Mouse (Mus musculus) ES-E14 (cell line): ENCODE data around the gene Tbc1d8b. TPM values are rescaled to one million over a fixed set of nuclear protein-coding genes. Genes with fewer than 3 reads are reported as not detected.
A peak's percentile ranks its signal among the peaks of the same experiment; 100 is the strongest.
"Not testable (repeated sequence)": the region's sequence is repeated elsewhere in the genome, so short reads cannot be mapped to it uniquely, and the experiment has no call there.

Source experiments
- DNase-seq: peaks from one replicate; pipeline ENCODE4 v3.0.0-alpha.2; 2013; ENCODE audit warnings: low read depth, low spot score
- H3K27ac ChIP-seq: 2 replicates; pipeline ENCODE4 v1.5.1; 2012; ENCODE audit warnings: low read depth, mild to moderate bottlenecking, low read length, moderate library complexity, mixed read lengths; ENCODE audit not compliant: poor library complexity, insufficient read depth, severe bottlenecking
- H3K36me3 ChIP-seq: 2 replicates; pipeline ENCODE4 v1.6.1; 2012; ENCODE audit warnings: mild to moderate bottlenecking, low read length, moderate library complexity, mixed read lengths; ENCODE audit not compliant: control insufficient read depth, poor library complexity, insufficient read depth, severe bottlenecking
- H3K4me1 ChIP-seq, 2 experiments: fragments of 150-350 bp in 1 of 2; sonication (generic) in 1 of 2; 2 replicates each; pipeline ENCODE4 v1.6.1; 2012; ENCODE audit warnings: low read length in 2 of 2, mild to moderate bottlenecking in 1 of 2, mixed read lengths in 1 of 2; ENCODE audit not compliant: control insufficient read depth in 2 of 2, insufficient read depth in 2 of 2, poor library complexity in 1 of 2
- H3K4me3 ChIP-seq, 2 experiments: fragments of 150-350 bp in 1 of 2; sonication (generic) in 1 of 2; 2 replicates each; pipeline ENCODE4 v1.5.1; 2012; ENCODE audit warnings: low read length in 2 of 2, low read depth in 1 of 2, mild to moderate bottlenecking in 1 of 2, mixed read lengths in 1 of 2; ENCODE audit not compliant: insufficient read depth in 1 of 2, poor library complexity in 1 of 2, severe bottlenecking in 1 of 2
- H3K9ac ChIP-seq: 2 replicates; pipeline ENCODE4 v1.6.1; 2012; ENCODE audit warnings: low read depth, mild to moderate bottlenecking, low read length, mixed read lengths; ENCODE audit not compliant: poor library complexity, insufficient read depth, severe bottlenecking
- H3K9me3 ChIP-seq: fragments of 150-350 bp; sonication (generic); 2 replicates; pipeline ENCODE4 v1.6.1; 2012; ENCODE audit warnings: low read depth, mild to moderate bottlenecking, low read length; ENCODE audit not compliant: control insufficient read depth, insufficient read depth
- CHD2 ChIP-seq: IDR thresholded peaks from 2 replicates; pipeline ENCODE4 v1.6.1; 2014; ENCODE audit warnings: mild to moderate bottlenecking, low read depth, low read length, inconsistent platforms
- HCFC1 ChIP-seq: IDR thresholded peaks from 2 replicates; pipeline ENCODE4 v1.6.1; 2012; ENCODE audit warnings: low read length, inconsistent platforms, borderline replicate concordance; ENCODE audit not compliant: insufficient read depth
- MAFK ChIP-seq: IDR thresholded peaks from 2 replicates; pipeline ENCODE4 v1.6.1; 2014; ENCODE audit warnings: mild to moderate bottlenecking, low read depth, low read length, inconsistent platforms; ENCODE audit not compliant: insufficient read depth
- ZC3H11A ChIP-seq: IDR thresholded peaks from 2 replicates; pipeline ENCODE4 v1.6.1; 2012; ENCODE audit warnings: low read depth, mild to moderate bottlenecking, inconsistent platforms, low read length, borderline replicate concordance
- ZNF384 ChIP-seq: IDR thresholded peaks from 2 replicates; pipeline ENCODE4 v1.6.1; 2012; ENCODE audit warnings: low read depth, low read length, inconsistent platforms
- in situ Hi-C, 2 experiments: fragments of 600-800 bp; cut with MboI; formaldehyde crosslinking; loops; one replicate each; pipeline ENCODE4 v1.15.1; 2025; ENCODE audit warnings: low sequenced_read_pairs in 2 of 2, inconsistent platforms in 1 of 2; ENCODE audit not compliant: unreplicated experiment in 2 of 2
- total RNA-seq: library from RNA; depleted of rRNA; stranded (reverse); fragments of 300-350 nt; gene quantifications from 2 replicates; pipeline ENCODE4 v1.2.3, GENCODE M21; 2012

The Tbc1d8b gene
- total RNA-seq, 1 experiment, result 1.9 TPM

- Histone ChIP-seq H3K36me3 (no peaks in the 10 kb centered on the region), H3K27ac (no peak overlapping the region), H3K4me1 (no peaks in the 10 kb centered on the region), H3K4me3 (no peak overlapping the region), H3K9ac (no peak overlapping the region), H3K9me3 (no peaks in the 10 kb centered on the region)
- in situ Hi-C loops, result no loop called here
- peak; percentile 12 for DNase-seq
- TF ChIP-seq ZC3H11A, result peak; percentile 51; the same call in 1 of the 2 replicates
- no peak for TF ChIP-seq ZNF384
Observed at GRCm38 (mm10) chrX:139751855-139752254, 67.1 kb downstream of the Tbc1d8b start.

DNA sequence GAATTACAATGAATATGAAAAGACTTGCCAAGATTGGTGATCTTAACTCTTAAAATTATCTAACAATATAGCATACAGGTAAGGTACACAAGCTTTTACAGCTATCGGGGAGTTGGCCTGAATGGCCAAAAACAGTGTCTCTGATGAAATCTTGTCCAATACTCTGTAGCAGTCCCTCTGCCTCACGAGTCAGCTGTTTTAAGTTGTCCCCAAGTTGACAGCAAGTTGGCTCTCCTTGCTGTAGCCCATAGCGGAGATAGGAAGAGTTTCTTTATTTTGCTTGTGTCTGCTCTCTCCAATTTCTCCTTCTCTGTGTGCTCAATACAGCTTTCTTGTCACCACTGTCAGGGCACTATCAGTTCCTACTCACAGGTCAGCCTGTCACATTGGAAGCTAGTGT lies 73.8 kb downstream of the Tbc1d8b start:
- H3K36me3 ChIP-seq, H3K4me1 ChIP-seq, H3K9me3 ChIP-seq, H3K4me3 ChIP-seq, DNase-seq, H3K27ac ChIP-seq, H3K9ac ChIP-seq, in situ Hi-C loops: not testable (repeated sequence)

GRCm38 (mm10) chrX:139762546-139762945 lies 77.8 kb downstream of the Tbc1d8b start:
- Histone ChIP-seq H3K9me3 (no peaks in the 10 kb centered on the region), H3K9ac (no peak overlapping the region), H3K4me1 (no peaks in the 10 kb centered on the region), H3K27ac (no peak overlapping the region), H3K36me3 (no peaks in the 10 kb centered on the region), H3K4me3 (no peak overlapping the region)
- TF ChIP-seq CHD2, result no peak
- no peak for TF ChIP-seq ZNF384
- TF ChIP-seq MAFK, result no peak
- in situ Hi-C loops, result no loop called here
- no peak for DNase-seq

DNA sequence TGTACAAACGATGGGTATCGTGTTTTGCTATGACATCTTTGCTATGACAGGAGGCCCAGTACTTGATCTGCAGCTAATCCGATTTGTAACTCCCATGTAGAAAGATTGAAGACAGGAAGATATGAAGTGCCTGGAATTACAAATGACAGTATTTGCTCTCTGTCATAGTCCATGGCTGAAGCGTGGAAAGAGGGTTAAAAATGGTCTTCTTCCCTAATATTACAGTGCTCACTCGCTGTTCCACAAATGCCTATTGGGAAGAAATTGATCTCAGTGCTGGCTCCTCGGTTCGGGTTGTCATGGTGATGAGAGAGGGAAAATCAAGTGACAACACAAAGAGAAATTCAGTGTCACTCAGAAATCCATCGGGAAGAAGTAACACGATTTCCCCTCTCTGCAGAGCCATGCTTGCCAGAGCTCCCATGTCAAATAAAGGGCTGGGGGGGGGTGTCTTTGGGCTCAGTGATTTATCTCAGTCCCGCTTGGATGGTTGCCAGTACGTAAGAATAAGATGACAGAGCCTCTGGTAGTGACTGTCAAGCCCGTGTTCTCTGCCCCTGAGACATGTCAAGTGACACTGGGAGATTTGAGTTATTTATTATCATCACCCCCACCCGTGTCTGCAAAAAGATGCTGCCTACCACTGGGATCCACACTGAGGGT lies 85.3 kb downstream of the Tbc1d8b start:
- TF ChIP-seq ZC3H11A, result no peak
- no peak for TF ChIP-seq MAFK
- TF ChIP-seq HCFC1, result no peak
- TF ChIP-seq CHD2, result no peak
- TF ChIP-seq ZNF384, result no peak
- no peak for DNase-seq
- in situ Hi-C loops, result loop anchor here in 1 of 2 experiments (10.0 kb wide), 1 partner anchor 65 kb away; no protein-coding TSS in a partner anchor
- Histone ChIP-seq H3K9ac (no peak overlapping the region), H3K4me3 (no peak overlapping the region), H3K9me3 (no peaks in the 10 kb centered on the region), H3K4me1 (no peaks in the 10 kb centered on the region), H3K27ac (no peak overlapping the region), H3K36me3 (no peaks in the 10 kb centered on the region)
